Mouse (Mus musculus): Measurements from ENCODE around the gene Tead1. TPM values are rescaled to one million over a fixed set of nuclear protein-coding genes. Genes with fewer than 3 reads are reported as not detected.
A peak's percentile ranks its signal among the peaks of the same experiment; 100 is the strongest.
"Not testable (repeated sequence)": the region's sequence is repeated elsewhere in the genome, so short reads cannot be mapped to it uniquely, and the experiment has no call there.

The Tead1 gene
- polyA plus RNA-seq, 1 experiment from 2014 or later, result 3.2 TPM

DNA sequence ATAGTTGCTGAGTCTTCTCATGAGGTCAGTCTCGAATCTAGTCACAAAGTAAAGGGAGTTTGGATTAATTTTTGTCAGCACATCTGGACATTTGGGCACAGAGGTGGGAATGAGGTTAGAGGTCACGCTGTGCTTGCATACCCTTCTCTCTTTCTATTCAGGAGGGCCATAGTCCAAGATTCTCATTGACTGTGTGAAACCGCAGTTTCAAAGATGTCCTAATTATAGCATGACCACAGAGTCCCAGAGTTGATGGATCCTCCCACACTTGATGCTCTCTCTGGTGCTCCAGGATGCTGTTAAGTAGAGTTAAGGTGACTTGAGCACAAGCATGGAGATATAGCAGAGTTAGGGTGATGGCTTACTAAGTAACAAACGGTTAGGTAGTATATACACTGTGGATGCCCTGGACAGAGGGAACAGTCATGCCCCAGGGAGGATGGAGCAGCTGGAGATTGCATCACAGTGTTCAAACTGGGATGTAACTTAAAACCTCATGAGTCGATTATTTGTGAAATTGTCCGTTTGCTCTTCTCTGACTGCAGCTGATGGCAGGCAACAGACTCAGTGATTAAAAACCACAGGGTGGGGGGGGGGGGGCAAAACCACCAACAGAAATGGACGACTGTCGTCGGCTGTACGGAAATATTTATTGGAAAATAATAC is 238.6 kb downstream of the Tead1 start:
- DNase-seq (ENCODE audit: low spot score), result no peak

DNA sequence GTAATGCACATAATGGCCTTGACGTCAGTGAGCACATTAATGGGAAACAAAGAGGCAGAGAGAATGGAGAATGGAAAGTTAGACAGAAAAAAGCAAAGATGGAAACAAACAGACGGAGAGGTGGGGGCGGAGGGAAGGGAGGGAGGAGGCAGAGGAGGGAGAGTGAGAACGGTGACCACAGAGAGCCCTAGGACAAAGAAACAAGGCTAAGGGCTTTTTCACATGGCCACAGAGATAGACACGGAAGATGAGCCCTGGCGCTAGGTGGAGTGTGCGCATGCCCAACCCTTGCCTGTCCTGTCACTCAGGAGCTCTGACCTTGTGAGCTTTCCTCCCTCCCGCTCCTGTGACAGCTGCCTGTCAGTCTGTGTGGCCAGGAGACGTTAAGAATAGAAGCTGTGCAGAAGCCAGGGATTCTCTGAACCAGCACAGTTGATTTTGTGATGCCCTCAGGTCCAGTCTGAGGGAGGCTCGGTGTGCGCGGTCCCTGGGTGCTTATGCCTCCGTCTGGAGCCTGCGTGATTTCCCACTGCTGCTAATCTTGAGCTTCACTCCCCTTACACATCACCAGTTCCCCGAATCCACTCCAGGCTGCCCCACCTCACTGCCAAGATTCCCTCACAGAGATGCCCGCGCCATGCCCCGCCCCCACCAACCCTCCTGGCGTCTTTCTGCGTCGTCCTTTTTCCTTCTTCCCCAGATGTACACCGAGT is 239.3 kb downstream of the Tead1 start:
- DNase-seq (ENCODE audit: low spot score), result no peak

DNA sequence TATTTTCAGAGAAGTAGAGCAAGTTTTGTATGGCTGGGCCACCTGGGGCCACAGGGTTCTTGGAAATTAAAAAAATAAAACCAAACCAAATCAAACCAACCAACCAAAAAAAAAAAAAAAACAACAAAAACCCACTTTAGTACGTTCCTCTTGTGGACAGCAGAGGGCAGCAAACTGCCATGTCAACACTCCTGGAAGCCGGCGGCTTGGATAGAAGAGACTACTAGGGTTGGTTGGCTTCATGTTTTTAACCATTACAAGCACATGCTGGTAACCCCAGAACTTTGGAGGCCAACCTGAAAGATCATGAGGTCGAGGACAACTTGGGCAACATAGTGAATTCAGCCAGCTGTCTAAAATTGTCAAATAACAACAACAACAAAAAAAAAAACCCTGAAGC is 240.7 kb downstream of the Tead1 start:
- peak; percentile 44 for DNase-seq (ENCODE audit: low spot score)

DNA sequence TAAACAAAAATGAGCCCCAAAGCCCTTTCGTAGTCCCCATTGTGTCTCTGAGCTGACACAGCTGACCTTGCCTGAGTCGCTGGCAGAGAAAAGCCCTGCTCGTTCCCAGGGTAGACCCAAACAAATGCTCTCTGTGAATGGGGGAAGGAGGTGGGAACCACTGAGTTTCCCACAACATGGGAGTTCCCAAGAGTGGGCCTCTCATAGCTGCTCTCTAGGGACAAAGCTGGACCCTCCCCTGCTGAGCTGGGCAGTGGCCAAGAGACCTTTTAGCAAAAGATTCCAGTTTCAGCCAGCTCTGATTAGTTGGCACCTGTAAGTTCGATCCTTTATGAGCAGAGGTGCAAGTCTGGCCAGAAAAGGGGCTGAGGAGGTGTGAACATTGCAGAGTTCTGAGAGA is 243.7 kb downstream of the Tead1 start:
- no peak for DNase-seq (ENCODE audit: low spot score)

DNA sequence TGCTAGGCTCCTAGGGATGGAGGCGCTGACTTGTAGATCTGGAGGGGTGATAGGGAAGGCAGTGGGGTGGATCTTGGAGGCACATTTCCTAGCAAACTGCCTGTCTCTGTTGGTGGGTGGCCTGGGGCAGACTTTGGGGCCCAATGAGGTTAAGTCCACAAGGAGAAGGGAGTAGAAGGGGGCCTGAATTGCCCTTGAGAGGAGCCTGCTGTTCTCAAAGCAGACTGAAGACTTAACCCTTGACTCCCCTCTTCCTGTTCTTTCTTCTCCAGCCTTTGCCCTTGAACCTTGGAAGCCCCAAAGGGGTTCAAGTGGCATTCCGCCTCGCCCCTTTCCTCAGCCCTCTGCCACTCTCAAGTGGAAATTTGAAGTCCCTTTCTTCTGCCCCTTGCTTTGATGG is 244.6 kb downstream of the Tead1 start:
- no peak for DNase-seq (ENCODE audit: low spot score)

DNA sequence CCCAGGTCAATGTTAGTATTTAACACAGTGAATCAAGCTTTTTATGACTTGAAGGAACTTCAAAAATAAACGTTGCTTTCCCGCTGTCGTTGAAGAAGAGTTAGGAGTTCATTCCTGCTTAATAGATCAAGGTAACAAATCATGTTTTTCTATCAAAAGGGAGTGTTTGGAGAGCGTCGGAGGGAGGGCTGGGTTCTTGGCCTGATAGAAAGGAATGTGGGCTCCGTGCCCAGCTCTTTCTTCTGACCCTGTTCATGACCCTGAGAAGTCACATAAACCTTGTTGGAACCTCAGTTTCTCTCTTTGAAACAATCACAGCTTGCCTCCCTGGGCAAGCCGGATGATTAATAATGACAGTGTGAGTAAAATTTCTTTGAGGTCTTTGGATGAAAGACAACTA is 251.6 kb downstream of the Tead1 start:
- DNase-seq (ENCODE audit: low spot score), result no peak

DNA sequence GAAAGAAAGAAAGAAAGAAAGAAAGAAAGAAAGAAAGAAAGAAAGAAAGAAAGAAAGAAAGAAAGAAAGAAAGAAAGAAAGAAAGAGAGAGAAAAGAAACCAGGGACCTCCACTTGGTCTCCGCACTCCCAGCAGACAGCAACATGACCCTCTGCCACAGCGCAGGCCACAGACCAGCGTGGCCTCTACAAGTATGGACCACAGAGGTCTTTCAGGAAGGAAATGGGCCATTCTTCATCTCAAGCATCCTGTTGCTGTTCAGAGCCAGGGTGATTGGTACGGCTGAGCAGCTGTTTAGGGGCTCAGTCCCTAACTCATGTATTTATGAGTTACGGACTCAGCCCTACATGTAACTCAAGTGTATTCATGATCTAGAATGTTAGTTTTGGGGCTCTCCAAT is 256.8 kb downstream of the Tead1 start:
- not testable (repeated sequence) for DNase-seq (ENCODE audit: low spot score)

DNA sequence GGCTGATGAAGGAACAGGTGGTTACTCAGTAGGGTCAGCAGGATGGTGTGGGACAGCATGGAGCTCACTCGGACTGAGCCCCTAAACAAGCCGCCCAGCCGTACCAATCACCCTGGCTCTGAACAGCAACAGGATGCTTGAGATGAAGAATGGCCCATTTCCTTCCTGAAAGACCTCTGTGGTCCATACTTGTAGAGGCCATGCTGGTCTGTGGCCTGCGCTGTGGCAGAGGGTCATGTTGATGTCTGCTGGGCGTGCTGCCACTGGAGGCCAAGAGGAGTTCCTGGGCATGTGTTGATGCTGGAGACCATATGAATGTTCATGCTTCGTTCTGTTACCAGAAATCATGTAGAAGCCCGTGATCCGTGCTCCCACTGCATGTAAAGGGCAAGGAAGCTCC is 258.0 kb downstream of the Tead1 start:
- no peak for DNase-seq (ENCODE audit: low spot score)

DNA sequence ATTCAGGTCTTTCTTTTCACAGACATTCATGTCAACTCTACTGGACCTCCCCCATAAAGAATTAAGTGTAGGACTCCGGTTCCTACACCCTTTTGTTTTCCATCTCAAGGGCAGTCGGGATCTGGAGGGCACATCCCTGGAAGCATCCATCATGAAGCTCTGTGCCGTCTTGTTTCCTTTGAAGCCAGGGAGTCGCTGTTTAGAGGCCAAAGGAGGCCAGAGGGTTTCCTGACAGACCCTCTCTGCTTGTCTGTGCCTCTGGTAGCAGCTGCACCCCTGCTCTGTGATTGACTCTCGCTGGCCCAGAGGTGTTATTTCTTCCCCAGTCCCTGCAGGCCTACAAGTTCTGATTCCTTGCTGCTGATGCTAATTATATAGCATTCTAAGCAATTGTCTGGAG is 259.8 kb downstream of the Tead1 start:
- no peak for DNase-seq (ENCODE audit: low spot score)

DNA sequence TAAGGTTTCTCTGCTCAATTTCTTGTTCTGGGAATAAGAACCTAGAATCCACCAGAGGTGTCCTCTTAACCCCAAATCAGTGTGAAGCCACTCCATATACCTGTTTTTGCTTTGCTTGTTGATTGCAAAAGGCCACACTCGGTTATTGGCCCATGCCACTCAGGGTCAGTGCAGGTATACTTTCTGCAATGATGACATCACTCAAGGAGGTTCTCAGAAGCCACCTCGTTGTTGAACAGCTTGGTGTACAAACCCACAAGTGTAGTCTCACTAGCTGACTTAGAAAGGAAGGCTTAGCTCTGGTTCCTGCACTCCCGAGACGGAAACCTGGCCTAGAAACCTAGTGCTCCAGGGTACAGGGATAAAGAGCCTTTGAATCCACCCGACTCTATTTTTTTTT is 263.4 kb downstream of the Tead1 start:
- no peak for DNase-seq (ENCODE audit: low spot score)

DNA sequence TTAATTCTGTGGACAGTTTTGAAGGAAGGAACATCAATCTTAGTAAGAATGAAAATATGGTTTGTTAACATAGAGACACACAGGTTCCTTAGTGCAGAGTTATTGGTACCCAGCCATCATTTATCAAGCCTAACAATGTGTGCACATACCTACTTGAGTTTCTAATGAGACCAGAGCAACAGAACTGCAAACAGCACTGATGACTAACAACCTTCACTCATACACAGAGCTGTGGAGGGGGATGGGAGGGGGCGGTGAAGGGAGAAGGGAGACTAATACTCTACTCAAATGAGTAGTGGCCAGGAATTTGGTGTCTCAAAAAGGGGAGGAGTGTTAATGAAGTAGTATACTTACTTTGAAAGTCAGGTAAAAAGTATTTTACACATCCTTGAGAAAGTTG is 263.9 kb downstream of the Tead1 start:
- no peak for DNase-seq (ENCODE audit: low spot score)

DNA sequence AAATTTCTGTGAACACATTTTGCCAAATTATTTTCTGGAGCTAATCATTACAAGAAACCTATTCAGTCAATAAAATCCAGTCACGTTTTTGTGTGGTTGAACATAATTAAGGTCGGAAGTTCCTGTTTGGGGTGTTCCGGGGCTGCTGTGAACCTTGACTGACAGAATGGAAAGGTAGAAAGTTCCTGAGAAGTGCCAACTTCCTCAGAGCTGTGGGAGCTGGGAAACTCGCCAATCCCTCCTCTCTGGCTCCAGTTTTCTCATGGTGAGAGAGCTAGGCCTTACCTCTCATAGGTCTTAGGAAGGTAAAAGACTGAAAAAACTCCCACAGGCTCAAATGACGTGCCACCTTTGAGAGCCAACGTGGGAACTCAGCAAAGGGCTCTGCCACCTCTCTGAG is 267.6 kb downstream of the Tead1 start:
- no peak for DNase-seq (ENCODE audit: low spot score)

DNA sequence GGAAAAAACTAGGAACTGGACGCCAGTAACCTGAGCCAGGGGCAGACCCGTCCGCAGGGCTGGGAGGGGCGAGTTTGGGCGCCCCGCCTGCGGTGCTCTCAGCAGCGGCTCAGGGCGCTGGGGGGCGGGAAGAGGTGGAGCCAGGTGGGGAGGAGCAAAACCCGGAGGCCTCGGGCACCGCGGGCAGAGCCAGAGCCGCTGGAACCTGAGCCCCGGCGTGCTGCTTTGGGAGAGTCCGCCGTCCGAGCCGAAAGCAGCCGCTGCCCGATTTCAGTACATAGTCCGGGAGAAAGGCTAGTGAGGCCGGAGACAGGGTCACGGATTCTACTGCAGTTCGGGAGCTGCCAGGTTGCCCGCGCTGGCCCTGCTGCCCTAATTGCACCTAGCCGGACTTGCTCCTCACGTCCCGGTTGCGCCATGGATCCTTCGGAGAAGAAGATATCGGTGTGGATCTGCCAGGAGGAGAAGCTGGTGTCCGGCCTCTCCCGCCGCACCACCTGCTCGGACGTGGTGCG is 274.7 kb downstream of the Tead1 start, which contains the start of gene Rassf10:
Gene Rassf10, plus strand, starts transcription at position 186 of the 515 bp plus-strand sequence.
- no peak for DNase-seq (ENCODE audit: low spot score)

DNA sequence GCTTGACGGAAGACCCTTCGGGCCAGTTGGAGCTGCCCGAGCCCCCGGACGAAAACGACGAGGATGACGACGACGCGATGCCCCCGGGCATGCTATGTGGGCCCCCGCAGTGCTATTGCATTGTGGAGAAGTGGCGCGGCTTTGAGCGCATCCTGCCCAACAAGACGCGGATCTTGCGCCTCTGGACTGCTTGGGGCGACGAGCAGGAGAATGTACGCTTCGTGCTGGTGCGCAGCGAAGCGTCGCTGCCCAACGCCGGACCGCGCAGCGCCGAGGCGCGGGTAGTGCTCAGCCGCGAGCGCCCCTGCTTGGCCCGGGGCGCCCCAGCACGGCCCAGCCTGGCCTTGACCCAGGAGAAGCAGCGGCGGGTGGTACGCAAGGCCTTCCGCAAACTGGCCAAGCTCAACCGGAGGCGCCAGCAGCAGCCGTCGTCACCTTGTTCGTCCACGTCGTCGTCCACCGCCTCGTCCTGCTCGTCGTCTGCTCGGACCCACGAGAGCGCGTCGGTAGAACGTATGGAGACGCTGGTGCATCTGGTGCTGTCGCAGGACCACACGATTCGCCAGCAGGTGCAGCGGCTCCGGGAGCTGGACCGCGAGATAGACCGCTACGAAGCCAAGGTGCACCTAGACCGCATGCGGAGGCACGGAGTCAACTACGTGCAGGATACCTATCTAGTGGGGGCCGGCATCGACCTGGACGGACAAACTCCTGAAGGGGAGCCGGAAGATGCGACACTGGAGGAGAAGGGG is 275.4 kb downstream of the Tead1 start:
- no peak for DNase-seq (ENCODE audit: low spot score)

DNA sequence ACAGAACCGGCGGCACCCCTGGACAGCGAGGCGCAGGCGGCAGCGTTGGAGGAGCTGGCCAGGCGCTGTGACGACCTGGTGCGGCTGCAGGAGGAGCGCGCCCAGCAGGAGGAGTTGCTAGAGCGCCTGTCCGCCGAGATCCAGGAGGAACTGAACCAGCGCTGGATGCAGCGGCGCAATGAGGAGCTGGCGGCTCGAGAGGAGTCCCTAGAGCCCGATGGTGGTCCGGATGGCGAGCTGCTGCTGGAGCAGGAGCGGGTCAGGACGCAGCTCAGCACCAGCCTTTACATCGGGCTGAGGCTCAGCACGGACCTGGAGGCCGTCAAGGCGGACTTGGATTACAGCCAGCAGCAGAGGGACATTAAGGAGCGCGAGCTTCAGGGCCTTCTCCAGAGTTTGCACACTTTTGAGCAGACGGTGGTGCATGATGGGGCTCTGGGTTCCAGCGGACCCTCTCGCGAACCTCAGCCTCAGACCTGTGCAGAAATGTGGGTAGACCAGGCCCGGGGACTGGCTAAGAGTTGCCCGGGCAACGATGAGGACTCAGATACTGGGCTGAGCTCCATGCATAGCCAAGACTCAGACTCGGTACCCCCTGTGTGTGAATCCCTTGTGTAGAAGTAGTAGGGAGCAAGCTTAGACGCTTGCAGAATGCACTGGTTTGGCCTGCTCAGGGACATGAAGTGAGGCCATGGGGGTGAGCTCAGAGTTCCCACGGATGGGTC is 276.1 kb downstream of the Tead1 start:
- DNase-seq (ENCODE audit: low spot score), result no peak

DNA sequence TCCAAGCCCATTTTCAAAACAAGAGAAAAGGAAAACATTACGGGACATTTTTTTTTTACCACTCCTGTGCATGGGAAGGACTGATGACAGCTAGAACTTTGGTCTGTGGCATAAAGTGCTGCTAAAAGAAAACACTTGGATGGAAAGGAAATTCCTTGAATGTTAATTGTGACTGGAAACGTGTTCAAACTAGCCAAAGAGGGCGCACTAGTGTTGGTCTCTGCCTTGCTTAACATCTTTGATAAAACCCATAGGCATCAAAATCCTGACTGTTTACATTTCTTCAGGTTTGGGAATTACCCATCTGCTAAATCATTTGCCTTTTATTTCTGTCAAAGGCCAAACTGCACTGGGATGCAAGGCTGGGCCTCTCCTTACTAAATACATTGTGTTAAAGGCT is 276.8 kb downstream of the Tead1 start:
- DNase-seq (ENCODE audit: low spot score), result no peak

Small RNA genes within 50 kb of the gene (microRNA-seq; reads per million reads assigned to microRNA genes)
- not detected for gene Gm44462 (ENCODE audit: borderline number of aligned reads)
